Mouse (Mus musculus) embryonic facial prominence, embryonic 13.5 days (tissue): ENCODE measurements around the gene Tex261. TPM values are rescaled to one million over a fixed set of nuclear protein-coding genes. Genes with fewer than 3 reads are reported as not detected.
A peak's percentile ranks its signal among the peaks of the same experiment; 100 is the strongest.

ENCODE experiments used
- ATAC-seq: fragments of 200-750 bp; cut with Nextera tagmentation; 2 replicates; pipeline ENCODE4 v1.8.0; 2017; ENCODE audit warnings: low read depth; ENCODE audit not compliant: insufficient number of reproducible peaks, insufficient read depth, low FRiP score, low TSS enrichment
- H3K27ac ChIP-seq: fragments of 300-500 bp; sonication (generic); 2 replicates; pipeline ENCODE4 v1.5.1; 2015; ENCODE audit warnings: moderate library complexity, mild to moderate bottlenecking, inconsistent platforms
- H3K27me3 ChIP-seq: fragments of 300-500 bp; sonication (generic); 2 replicates; pipeline ENCODE4 v1.6.1; 2015; ENCODE audit warnings: mild to moderate bottlenecking, inconsistent platforms
- H3K36me3 ChIP-seq: fragments of 300-500 bp; sonication (generic); 2 replicates; pipeline ENCODE4 v1.6.1; 2015; ENCODE audit warnings: mild to moderate bottlenecking, inconsistent platforms
- H3K4me1 ChIP-seq: fragments of 300-500 bp; sonication (generic); 2 replicates; pipeline ENCODE4 v1.6.1; 2015; ENCODE audit warnings: inconsistent platforms
- H3K4me2 ChIP-seq: fragments of 300-500 bp; sonication (generic); 2 replicates; pipeline ENCODE4 v1.6.1; 2015; ENCODE audit warnings: moderate library complexity, mild to moderate bottlenecking, inconsistent platforms
- H3K4me3 ChIP-seq: fragments of 300-500 bp; sonication (generic); 2 replicates; pipeline ENCODE4 v1.5.1; 2015; ENCODE audit warnings: mild to moderate bottlenecking, inconsistent platforms
- H3K9ac ChIP-seq: fragments of 300-500 bp; sonication (generic); 2 replicates; pipeline ENCODE4 v1.6.1; 2015; ENCODE audit warnings: mild to moderate bottlenecking, inconsistent platforms
- H3K9me3 ChIP-seq: fragments of 300-500 bp; sonication (generic); 2 replicates; pipeline ENCODE4 v1.6.1; 2016; ENCODE audit warnings: inconsistent platforms
- WGBS: fragments of 180-500 bp; shearing (Covaris S2); methylation state at CpG from one replicate; pipeline ENCODE4 v1.1.7; 2015; ENCODE audit warnings: mixed read lengths; 5-methylcytosine and 5-hydroxymethylcytosine counted together
- polyA plus RNA-seq: library from polyadenylated mRNA; unstranded; fragments of >200 nt; fragmentation: Nextera tagmentation; extraction: Ambion mirVana; gene quantifications from 2 replicates; pipeline ENCODE4 v1.2.1, GENCODE M21; 2015

Tex261 gene
- polyA plus RNA-seq, 1 experiment from 2014 or later = 91.3 TPM

- Histone ChIP-seq H3K9ac (peak overlapping the region; percentile 27; the same call in 1 of the 2 replicates), H3K4me2 (peak overlapping the region; percentile 33; the same call in 1 of the 2 replicates)
These were observed 25.4 kb downstream of the Tex261 start for GRCm38 (mm10) chr6:83750171-83750684.

GRCm38 (mm10) chr6:83749286-83749685 lies 26.3 kb downstream of the Tex261 start:
- no peaks in the 10 kb centered on the region for H3K9me3 ChIP-seq
- no peak overlapping the region for H3K4me2 ChIP-seq
- H3K27ac ChIP-seq = no peak overlapping the region
- WGBS = 47% methylated on average over 3 of the region's 3 CpGs
- H3K4me3 ChIP-seq = no peak overlapping the region
- H3K4me1 ChIP-seq = 0 out of 2 replicates have a peak, but pooled peaks cover 10% of the 10 kb centered on the region
- H3K27me3 ChIP-seq = peaks cover 47% of the 10 kb centered on the region
- no peak for ATAC-seq
- no peak overlapping the region for H3K9ac ChIP-seq
- no peaks in the 10 kb centered on the region for H3K36me3 ChIP-seq

More at GRCm38 (mm10) chr6:83750171-83750684, 25.4 kb downstream of the Tex261 start:
- 8% methylated on average over 11 of the region's 11 CpGs for WGBS
- H3K27ac ChIP-seq = no peak overlapping the region
- no peaks in the 10 kb centered on the region for H3K36me3 ChIP-seq
- no peak for ATAC-seq
- H3K27me3 ChIP-seq = peaks cover 43% of the 10 kb centered on the region
- H3K4me1 ChIP-seq = 0 out of 2 replicates have a peak, but pooled peaks cover 6% of the 10 kb centered on the region
- H3K9me3 ChIP-seq = no peaks in the 10 kb centered on the region
- H3K4me3 ChIP-seq = no peak overlapping the region

- Histone ChIP-seq H3K36me3 (no peaks in the 10 kb centered on the region), H3K27me3 (peaks cover 35% of the 10 kb centered on the region), H3K4me1 (0 out of 2 replicates have a peak, but pooled peaks cover 9% of the 10 kb centered on the region), H3K4me2 (no peak overlapping the region), H3K4me3 (no peak overlapping the region), H3K9ac (no peak overlapping the region), H3K27ac (no peak overlapping the region), H3K9me3 (0 out of 2 replicates have a peak, but pooled peaks cover 7% of the 10 kb centered on the region)
- WGBS = 52% methylated on average over 2 of the region's 2 CpGs
- no peak for ATAC-seq
These were observed 30.1 kb downstream of the Tex261 start for GRCm38 (mm10) chr6:83745466-83745865.

- ATAC-seq = peak; percentile 60; the same call in 1 of the 2 replicates
- Histone ChIP-seq H3K27me3 (peaks cover 41% of the 10 kb centered on the region), H3K9ac (no peak overlapping the region), H3K27ac (0 out of 2 replicates have a peak overlapping the region, but pooled peaks have one; percentile 45), H3K4me3 (no peak overlapping the region), H3K36me3 (no peaks in the 10 kb centered on the region), H3K9me3 (0 out of 2 replicates have a peak, but pooled peaks cover 7% of the 10 kb centered on the region), H3K4me1 (0 out of 2 replicates have a peak, but pooled peaks cover 9% of the 10 kb centered on the region), H3K4me2 (peak overlapping the region; percentile 7; the same call in 1 of the 2 replicates)
- WGBS = 46% methylated on average over 5 of the region's 5 CpGs
These were observed 31.1 kb downstream of the Tex261 start for GRCm38 (mm10) chr6:83744557-83744956.

- 0 out of 2 replicates have a peak, but pooled peaks cover 9% of the 10 kb centered on the region for H3K4me1 ChIP-seq
- H3K9me3 ChIP-seq = 0 out of 2 replicates have a peak, but pooled peaks cover 7% of the 10 kb centered on the region
- H3K27ac ChIP-seq = 0 out of 2 replicates have a peak overlapping the region, but pooled peaks have one; percentile 45
- no peaks in the 10 kb centered on the region for H3K36me3 ChIP-seq
- no peak overlapping the region for H3K9ac ChIP-seq
- H3K4me3 ChIP-seq = no peak overlapping the region
- peak overlapping the region; percentile 7; the same call in 1 of the 2 replicates for H3K4me2 ChIP-seq
- ATAC-seq = 0 out of 2 replicates have a peak, but pooled peaks have one; percentile 41
- WGBS = 50% methylated on average over 5 of the region's 5 CpGs
- H3K27me3 ChIP-seq = peaks cover 41% of the 10 kb centered on the region
These were observed 31.5 kb downstream of the Tex261 start for GRCm38 (mm10) chr6:83744126-83744525.

GRCm38 (mm10) chr6:83743212-83743611 lies 32.4 kb downstream of the Tex261 start:
- peaks cover 41% of the 10 kb centered on the region for H3K27me3 ChIP-seq
- no peak for ATAC-seq
- WGBS = 51% methylated on average over 5 of the region's 5 CpGs

GRCm38 (mm10) chr6:83742761-83743160 lies 32.9 kb downstream of the Tex261 start, which contains the start of gene Atp6v1b1:
Gene Atp6v1b1, plus strand, starts transcription at chr6:83742990.
- Histone ChIP-seq H3K4me3 (no peak within 1 kb of the TSS), H3K36me3 (no peaks in the 10 kb centered on the region), H3K9me3 (0 out of 2 replicates have a peak, but pooled peaks cover 7% of the 10 kb centered on the region), H3K27ac (peak within 1 kb of the TSS; percentile 48; the same call in 1 of the 2 replicates), H3K4me1 (peaks cover 12% of the 10 kb centered on the region; the same call in 1 of the 2 replicates), H3K9ac (no peak within 1 kb of the TSS), H3K4me2 (no peak within 1 kb of the TSS), H3K27me3 (peaks cover 37% of the 10 kb centered on the region)
- 49% methylated on average over 5 of the region's 5 CpGs for WGBS
- ATAC-seq = no peak

More at GRCm38 (mm10) chr6:83743212-83743611, 32.4 kb downstream of the Tex261 start:
- Histone ChIP-seq H3K4me1 (peaks cover 12% of the 10 kb centered on the region; the same call in 1 of the 2 replicates), H3K4me3 (no peak overlapping the region), H3K36me3 (no peaks in the 10 kb centered on the region), H3K4me2 (no peak overlapping the region), H3K27ac (peak overlapping the region; percentile 48; the same call in 1 of the 2 replicates), H3K9me3 (0 out of 2 replicates have a peak, but pooled peaks cover 7% of the 10 kb centered on the region), H3K9ac (no peak overlapping the region)

GRCm38 (mm10) chr6:83738596-83738995 lies 37.0 kb downstream of the Tex261 start:
- Histone ChIP-seq H3K9me3 (peaks cover 14% of the 10 kb centered on the region; the same call in 1 of the 2 replicates), H3K27me3 (peaks cover 37% of the 10 kb centered on the region), H3K4me2 (no peak overlapping the region), H3K9ac (no peak overlapping the region), H3K4me3 (no peak overlapping the region), H3K4me1 (peaks cover 7% of the 10 kb centered on the region; the same call in 1 of the 2 replicates), H3K36me3 (no peaks in the 10 kb centered on the region), H3K27ac (no peak overlapping the region)
- 40% methylated on average over 6 of the region's 6 CpGs for WGBS
- no peak for ATAC-seq

- Histone ChIP-seq H3K4me3 (no peak overlapping the region), H3K36me3 (no peaks in the 10 kb centered on the region), H3K27me3 (peaks cover 36% of the 10 kb centered on the region), H3K4me2 (no peak overlapping the region), H3K27ac (no peak overlapping the region), H3K9me3 (peaks cover 14% of the 10 kb centered on the region; the same call in 1 of the 2 replicates), H3K4me1 (peaks cover 4% of the 10 kb centered on the region; the same call in 1 of the 2 replicates), H3K9ac (no peak overlapping the region)
- 37% methylated on average over 13 of the region's 13 CpGs for WGBS
- ATAC-seq = 0 out of 2 replicates have a peak, but pooled peaks have one; percentile 34
These were observed 38.3 kb downstream of the Tex261 start for GRCm38 (mm10) chr6:83737311-83737710.

GRCm38 (mm10) chr6:83731128-83731527 lies 44.5 kb downstream of the Tex261 start:
- peaks cover 44% of the 10 kb centered on the region for H3K27me3 ChIP-seq
- no peak overlapping the region for H3K27ac ChIP-seq
- WGBS = 36% methylated on average over 5 of the region's 5 CpGs
- H3K9me3 ChIP-seq = peaks cover 7% of the 10 kb centered on the region; the same call in 1 of the 2 replicates
- H3K36me3 ChIP-seq = no peaks in the 10 kb centered on the region
- no peak overlapping the region for H3K4me2 ChIP-seq
- ATAC-seq = no peak
- H3K4me3 ChIP-seq = no peak overlapping the region
- H3K9ac ChIP-seq = no peak overlapping the region
- H3K4me1 ChIP-seq = no peaks in the 10 kb centered on the region

GRCm38 (mm10) chr6:83729350-83729970 lies 46.2 kb downstream of the Tex261 start:
- no peak overlapping the region for H3K4me3 ChIP-seq
- no peak overlapping the region for H3K9ac ChIP-seq
- peaks cover 7% of the 10 kb centered on the region; the same call in 1 of the 2 replicates for H3K9me3 ChIP-seq
- no peak overlapping the region for H3K4me2 ChIP-seq
- H3K27me3 ChIP-seq = peaks cover 44% of the 10 kb centered on the region
- ATAC-seq = no peak
- H3K4me1 ChIP-seq = no peaks in the 10 kb centered on the region
- 58% methylated on average over 14 of the region's 14 CpGs for WGBS
- no peaks in the 10 kb centered on the region for H3K36me3 ChIP-seq
- no peak overlapping the region for H3K27ac ChIP-seq
